Mouse (Mus musculus) hindbrain, embryonic 13.5 days (tissue): Measurements from ENCODE around the gene Gm20388. TPM values are rescaled to one million over a fixed set of nuclear protein-coding genes. Genes with fewer than 3 reads are reported as not detected.

Experiments used
- ATAC-seq: fragments of 200-750 bp; cut with Nextera tagmentation; 2 replicates; pipeline ENCODE4 v1.8.0; 2017; ENCODE audit warnings: moderate TSS enrichment; ENCODE audit not compliant: low FRiP score
- H3K27ac ChIP-seq: fragments of 300-500 bp; sonication (generic); 2 replicates; pipeline ENCODE4 v1.5.1; 2015; ENCODE audit warnings: inconsistent platforms, mild to moderate bottlenecking, moderate library complexity
- H3K27me3 ChIP-seq: fragments of 300-500 bp; sonication (generic); 2 replicates; pipeline ENCODE4 v1.6.1; 2015; ENCODE audit warnings: mild to moderate bottlenecking, inconsistent platforms
- H3K36me3 ChIP-seq: fragments of 300-500 bp; sonication (generic); 2 replicates; pipeline ENCODE4 v1.6.1; 2015; ENCODE audit warnings: mild to moderate bottlenecking, inconsistent platforms
- H3K4me1 ChIP-seq: fragments of 300-500 bp; sonication (generic); replicated peaks from 2 replicates; pipeline ENCODE4 v1.6.1; 2015; ENCODE audit warnings: inconsistent platforms
- H3K4me2 ChIP-seq: fragments of 300-500 bp; sonication (generic); 2 replicates; pipeline ENCODE4 v1.6.1; 2015; ENCODE audit warnings: inconsistent platforms, mild to moderate bottlenecking, moderate library complexity
- H3K4me3 ChIP-seq: fragments of 300-500 bp; sonication (generic); 2 replicates; pipeline ENCODE4 v1.5.1; 2015; ENCODE audit warnings: mild to moderate bottlenecking, inconsistent platforms
- H3K9ac ChIP-seq: fragments of 300-500 bp; sonication (generic); 2 replicates; pipeline ENCODE4 v1.6.1; 2015; ENCODE audit warnings: mild to moderate bottlenecking, inconsistent platforms
- H3K9me3 ChIP-seq: fragments of 300-500 bp; sonication (generic); 2 replicates; pipeline ENCODE4 v1.6.1; 2016; ENCODE audit warnings: inconsistent platforms
- WGBS: fragments of 180-500 bp; shearing (Covaris S2); methylation state at CpG from one replicate; pipeline ENCODE4 v1.1.7; 2015; 5-methylcytosine and 5-hydroxymethylcytosine counted together
- polyA plus RNA-seq: library from polyadenylated mRNA; unstranded; fragments of >200 nt; fragmentation: Nextera tagmentation; extraction: Ambion mirVana; gene quantifications from 2 replicates; pipeline ENCODE4 v1.2.1, GENCODE M21; 2015

The Gm20388 gene
- polyA plus RNA-seq, 1 experiment from 2014 or later: 1.9 TPM

GRCm38 (mm10) chr8:120318476-120318991, 407.9 kb downstream of the Gm20388 start:
- Histone ChIP-seq H3K4me3 (no peak overlapping the region), H3K27ac (no peak overlapping the region), H3K36me3 (no peaks in the 10 kb centered on the region), H3K4me1 (peaks cover 45% of the 10 kb centered on the region), H3K9ac (no peak overlapping the region; the same call in 1 of the 2 replicates), H3K9me3 (no peaks in the 10 kb centered on the region), H3K27me3 (peaks cover 16% of the 10 kb centered on the region; the same call in 1 of the 2 replicates), H3K4me2 (no peak overlapping the region)
- no peak for ATAC-seq
- WGBS: 66% methylated on average over 12 of the region's 12 CpGs

GRCm38 (mm10) chr8:120319449-120319848, 408.8 kb downstream of the Gm20388 start:
- peaks cover 54% of the 10 kb centered on the region for H3K4me1 ChIP-seq
- no peak overlapping the region for H3K4me3 ChIP-seq
- no peaks in the 10 kb centered on the region for H3K36me3 ChIP-seq
- WGBS: 25% methylated on average over 7 of the region's 7 CpGs
- no peak overlapping the region for H3K9ac ChIP-seq
- H3K4me2 ChIP-seq: no peak overlapping the region
- H3K27me3 ChIP-seq: peaks cover 14% of the 10 kb centered on the region; the same call in 1 of the 2 replicates
- H3K27ac ChIP-seq: no peak overlapping the region
- H3K9me3 ChIP-seq: no peaks in the 10 kb centered on the region
- peak; percentile 30; the same call in 1 of the 2 replicates for ATAC-seq

GRCm38 (mm10) chr8:120320146-120320545, 409.5 kb downstream of the Gm20388 start:
- ATAC-seq: no peak

GRCm38 (mm10) chr8:120321724-120322123, 411.1 kb downstream of the Gm20388 start:
- H3K27ac ChIP-seq: no peak overlapping the region
- H3K4me2 ChIP-seq: no peak overlapping the region
- H3K27me3 ChIP-seq: peaks cover 10% of the 10 kb centered on the region; the same call in 1 of the 2 replicates
- no peaks in the 10 kb centered on the region for H3K9me3 ChIP-seq
- WGBS: 45% methylated on average over 6 of the region's 6 CpGs
- H3K4me1 ChIP-seq: peaks cover 66% of the 10 kb centered on the region
- H3K9ac ChIP-seq: no peak overlapping the region
- H3K4me3 ChIP-seq: no peak overlapping the region
- H3K36me3 ChIP-seq: no peaks in the 10 kb centered on the region
- ATAC-seq: no peak

More at GRCm38 (mm10) chr8:120320146-120320545, 409.5 kb downstream of the Gm20388 start:
- Histone ChIP-seq H3K36me3 (no peaks in the 10 kb centered on the region), H3K9ac (no peak overlapping the region), H3K27me3 (peaks cover 14% of the 10 kb centered on the region; the same call in 1 of the 2 replicates), H3K9me3 (no peaks in the 10 kb centered on the region), H3K27ac (no peak overlapping the region), H3K4me1 (peaks cover 61% of the 10 kb centered on the region), H3K4me3 (no peak overlapping the region), H3K4me2 (no peak overlapping the region)
- WGBS: 92% methylated on average over 5 of the region's 5 CpGs

GRCm38 (mm10) chr8:120322956-120323448, 412.4 kb downstream of the Gm20388 start:
- 4% methylated on average over 20 of the region's 20 CpGs for WGBS
- 0 out of 2 replicates have a peak overlapping the region, but pooled peaks have one; percentile 17 for H3K4me2 ChIP-seq
- H3K36me3 ChIP-seq: no peaks in the 10 kb centered on the region
- H3K9me3 ChIP-seq: no peaks in the 10 kb centered on the region
- no peak overlapping the region for H3K4me3 ChIP-seq
- peak overlapping the region; percentile 60 for H3K9ac ChIP-seq
- peak; percentile 59 for ATAC-seq
- peak overlapping the region; percentile 49 for H3K27ac ChIP-seq
- peaks cover 53% of the 10 kb centered on the region for H3K4me1 ChIP-seq
- H3K27me3 ChIP-seq: 0 out of 2 replicates have a peak, but pooled peaks cover 4% of the 10 kb centered on the region

- Histone ChIP-seq H3K4me3 (no peak overlapping the region), H3K4me2 (no peak overlapping the region), H3K36me3 (no peaks in the 10 kb centered on the region), H3K27ac (peak overlapping the region; percentile 66), H3K27me3 (0 out of 2 replicates have a peak, but pooled peaks cover 4% of the 10 kb centered on the region), H3K9me3 (no peaks in the 10 kb centered on the region), H3K9ac (no peak overlapping the region), H3K4me1 (peaks cover 54% of the 10 kb centered on the region)
- no peak for ATAC-seq
- WGBS: 52% methylated on average over 3 of the region's 3 CpGs
Observed at GRCm38 (mm10) chr8:120324555-120324954, 413.9 kb downstream of the Gm20388 start.

- Histone ChIP-seq H3K4me1 (peaks cover 53% of the 10 kb centered on the region), H3K27ac (peak overlapping the region; percentile 66), H3K4me2 (no peak overlapping the region), H3K9me3 (no peaks in the 10 kb centered on the region), H3K4me3 (no peak overlapping the region), H3K27me3 (0 out of 2 replicates have a peak, but pooled peaks cover 4% of the 10 kb centered on the region), H3K36me3 (no peaks in the 10 kb centered on the region), H3K9ac (no peak overlapping the region)
- WGBS: 53% methylated on average over 5 of the region's 5 CpGs
- no peak for ATAC-seq
Observed at GRCm38 (mm10) chr8:120325172-120325767, 414.6 kb downstream of the Gm20388 start.

GRCm38 (mm10) chr8:120327131-120327554, 416.5 kb downstream of the Gm20388 start:
- H3K9me3 ChIP-seq: no peaks in the 10 kb centered on the region
- no peak overlapping the region for H3K27ac ChIP-seq
- no peaks in the 10 kb centered on the region for H3K36me3 ChIP-seq
- H3K4me3 ChIP-seq: no peak overlapping the region
- ATAC-seq: no peak
- no peak overlapping the region for H3K9ac ChIP-seq
- no peak overlapping the region for H3K4me2 ChIP-seq
- H3K27me3 ChIP-seq: 0 out of 2 replicates have a peak, but pooled peaks cover 4% of the 10 kb centered on the region
- 32% methylated on average over 3 of the region's 3 CpGs for WGBS
- peaks cover 58% of the 10 kb centered on the region for H3K4me1 ChIP-seq

- 90% methylated on average over 13 of the region's 13 CpGs for WGBS
- Histone ChIP-seq H3K4me1 (peaks cover 51% of the 10 kb centered on the region), H3K9me3 (no peaks in the 10 kb centered on the region), H3K9ac (no peak overlapping the region), H3K36me3 (no peaks in the 10 kb centered on the region), H3K4me3 (no peak overlapping the region), H3K4me2 (no peak overlapping the region), H3K27me3 (0 out of 2 replicates have a peak, but pooled peaks cover 4% of the 10 kb centered on the region), H3K27ac (no peak overlapping the region)
- no peak for ATAC-seq
Observed at GRCm38 (mm10) chr8:120328361-120329022, 417.9 kb downstream of the Gm20388 start.

GRCm38 (mm10) chr8:120329030-120329748, 418.5 kb downstream of the Gm20388 start:
- H3K9ac ChIP-seq: no peak overlapping the region
- no peaks in the 10 kb centered on the region for H3K9me3 ChIP-seq
- peaks cover 44% of the 10 kb centered on the region for H3K4me1 ChIP-seq
- 88% methylated on average over 11 of the region's 11 CpGs for WGBS
- 0 out of 2 replicates have a peak, but pooled peaks cover 4% of the 10 kb centered on the region for H3K27me3 ChIP-seq
- no peak overlapping the region for H3K4me2 ChIP-seq
- H3K27ac ChIP-seq: no peak overlapping the region
- H3K36me3 ChIP-seq: no peaks in the 10 kb centered on the region
- no peak for ATAC-seq
- H3K4me3 ChIP-seq: no peak overlapping the region

- no peak overlapping the region for H3K4me2 ChIP-seq
- no peaks in the 10 kb centered on the region for H3K36me3 ChIP-seq
- H3K9me3 ChIP-seq: no peaks in the 10 kb centered on the region
- H3K27ac ChIP-seq: no peak overlapping the region
- H3K9ac ChIP-seq: no peak overlapping the region
- H3K27me3 ChIP-seq: 0 out of 2 replicates have a peak, but pooled peaks cover 4% of the 10 kb centered on the region
- no peak for ATAC-seq
- WGBS: 81% methylated on average over 7 of the region's 7 CpGs
- H3K4me3 ChIP-seq: no peak overlapping the region
- peaks cover 48% of the 10 kb centered on the region for H3K4me1 ChIP-seq
Observed at GRCm38 (mm10) chr8:120331027-120331426, 420.4 kb downstream of the Gm20388 start.
